Mouse (Mus musculus) megakaryocyte progenitor cell, adult 5-6 weeks (primary cell): ENCODE results near the gene Gm10188. TPM values are rescaled to one million over a fixed set of nuclear protein-coding genes. Genes with fewer than 3 reads are reported as not detected.

Experiments
- ATAC-seq: replicated peaks from 2 replicates; pipeline ENCODE4 v1.8.0; 2016; ENCODE audit warnings: mild to moderate bottlenecking, moderate TSS enrichment, inconsistent platforms; ENCODE audit not compliant: poor library complexity
- total RNA-seq, 2 experiments: library from RNA; stranded (forward) in 1 of 2; stranded (reverse) in 1 of 2; fragments of 157-497, 149-512 nt in 1 of 2; fragments of 200-1000 nt in 1 of 2; gene quantifications; 2 replicates each; pipeline versions ENCODE4 v1.2.3 to v1.2.4; 2015 to 2017

The Gm10188 gene
- total RNA-seq, 2 experiments from 2014 or later = not detected

GRCm38 (mm10) chr1:132196337-132196736, 33.2 kb downstream of the Gm10188 start:
- ATAC-seq = no peak

GRCm38 (mm10) chr1:132195681-132196080, 33.9 kb downstream of the Gm10188 start:
- no peak for ATAC-seq

- no peak for ATAC-seq
Observed at GRCm38 (mm10) chr1:132195100-132195499, 34.5 kb downstream of the Gm10188 start.

GRCm38 (mm10) chr1:132194624-132195023, 34.9 kb downstream of the Gm10188 start:
- no peak for ATAC-seq

GRCm38 (mm10) chr1:132193806-132194205, 35.8 kb downstream of the Gm10188 start:
- no peak for ATAC-seq

- no peak for ATAC-seq
Observed at GRCm38 (mm10) chr1:132191786-132192680, 37.5 kb downstream of the Gm10188 start.

GRCm38 (mm10) chr1:132191093-132191785, 38.3 kb downstream of the Gm10188 start, which contains the start of the genes Lemd1 and AC124108.1:
Gene Lemd1 (plus strand): TSS chr1:132191431.
Gene AC124108.1 (plus strand): TSS chr1:132191457.
- ATAC-seq = no peak

GRCm38 (mm10) chr1:132190621-132191092, 38.9 kb downstream of the Gm10188 start:
- no peak for ATAC-seq

- ATAC-seq = peak; percentile 30
Observed at GRCm38 (mm10) chr1:132190040-132190513, 39.5 kb downstream of the Gm10188 start.

- no peak for ATAC-seq
Observed at GRCm38 (mm10) chr1:132189231-132189630, 40.3 kb downstream of the Gm10188 start.

- no peak for ATAC-seq
Observed at GRCm38 (mm10) chr1:132188442-132189066, 41.0 kb downstream of the Gm10188 start.

- ATAC-seq = peak; percentile 34; the same call in 1 of the 2 replicates
Observed at GRCm38 (mm10) chr1:132186303-132186702, 43.3 kb downstream of the Gm10188 start.

Other genes starting within 250 kb of the Gm10188 start
- 87.7 and 98.6 TPM in 2 replicates for gene Elk4, start 222.2 kb downstream of the Gm10188 start, total RNA-seq (2015)
- gene Elk4, start 222.2 kb downstream of the Gm10188 start, total RNA-seq (2017) = 44.3 and 73.1 TPM in 2 replicates
- 0.52 TPM in 1 of 2 replicates, not detected in the other for gene Mfsd4a, start 161.7 kb downstream of the Gm10188 start, total RNA-seq (2015)
- gene Mfsd4a, start 161.7 kb downstream of the Gm10188 start, total RNA-seq (2017) = 0.20 and 0.25 TPM in 2 replicates
- gene Cdk18, start 90.1 kb downstream of the Gm10188 start, total RNA-seq (2015) = 1.7 and 2.3 TPM in 2 replicates
- gene Cdk18, start 90.1 kb downstream of the Gm10188 start, total RNA-seq (2017) = 0.75 and 1.3 TPM in 2 replicates
- gene Lemd1, start 38.3 kb downstream of the Gm10188 start, total RNA-seq (2015) = not detected in 2 replicates
- not detected in 2 replicates for gene Lemd1, start 38.3 kb downstream of the Gm10188 start, total RNA-seq (2017)
- not detected in 2 replicates for gene AC124108.1, start 38.3 kb downstream of the Gm10188 start, total RNA-seq (2015)
- gene AC124108.1, start 38.3 kb downstream of the Gm10188 start, total RNA-seq (2017) = not detected in 2 replicates
- gene Klhdc8a, start 68.9 kb upstream of the Gm10188 start, total RNA-seq (2015) = not detected in 2 replicates
- not detected in 2 replicates for gene Klhdc8a, start 68.9 kb upstream of the Gm10188 start, total RNA-seq (2017)
- 19.8 and 26.1 TPM in 2 replicates for gene Nuak2, start 86.4 kb upstream of the Gm10188 start, total RNA-seq (2015)
- 14.5 and 20.2 TPM in 2 replicates for gene Nuak2, start 86.4 kb upstream of the Gm10188 start, total RNA-seq (2017)
- gene Tmcc2, start 161.5 kb upstream of the Gm10188 start, total RNA-seq (2015) = 2.9 and 6.1 TPM in 2 replicates
- 5.5 and 6.0 TPM in 2 replicates for gene Tmcc2, start 161.5 kb upstream of the Gm10188 start, total RNA-seq (2017)
- 14.2 and 20.1 TPM in 2 replicates for gene Dstyk, start 187.8 kb upstream of the Gm10188 start, total RNA-seq (2015)
- 16.0 and 22.3 TPM in 2 replicates for gene Dstyk, start 187.8 kb upstream of the Gm10188 start, total RNA-seq (2017)
- 47.7 and 50.0 TPM in 2 replicates for gene Rbbp5, start 247.6 kb upstream of the Gm10188 start, total RNA-seq (2015)
- 51.8 and 72.9 TPM in 2 replicates for gene Rbbp5, start 247.6 kb upstream of the Gm10188 start, total RNA-seq (2017)